Mouse (Mus musculus) liver, embryonic 14.5 days (tissue): ENCODE measurements around the gene Ralgapa2. TPM values are rescaled to one million over a fixed set of nuclear protein-coding genes. Genes with fewer than 3 reads are reported as not detected.

Source experiments
- ATAC-seq: fragments of 200-750 bp; cut with Nextera tagmentation; 2 replicates; pipeline ENCODE4 v1.8.0; 2017; ENCODE audit warnings: moderate number of reproducible peaks, mild to moderate bottlenecking, moderate library complexity; ENCODE audit not compliant: insufficient read depth
- DNase-seq, 3 experiments: peaks; one replicate each; pipeline ENCODE4 v3.0.0-alpha.2; 2012 to 2013; ENCODE audit warnings: low read depth in 3 of 3, low spot score in 3 of 3
- H3K27ac ChIP-seq: fragments of 300-500 bp; sonication (generic); 2 replicates; pipeline ENCODE4 v1.5.1; 2014; ENCODE audit warnings: moderate library complexity, mild to moderate bottlenecking, control low read depth, inconsistent platforms
- H3K27me3 ChIP-seq: fragments of 300-500 bp; sonication (generic); 2 replicates; pipeline ENCODE4 v1.6.1; 2014; ENCODE audit warnings: mild to moderate bottlenecking, low read length, moderate library complexity; ENCODE audit not compliant: control insufficient read depth, insufficient read depth
- H3K36me3 ChIP-seq: fragments of 300-500 bp; sonication (generic); replicated peaks from 2 replicates; pipeline ENCODE4 v1.6.1; 2014; ENCODE audit warnings: low read depth; ENCODE audit not compliant: control insufficient read depth, insufficient read depth
- H3K4me1 ChIP-seq, 2 experiments: fragments of 200-500 bp in 1 of 2; fragments of 300-500 bp in 1 of 2; sonication (generic) in 1 of 2; replicated peaks; 2 replicates each; pipeline ENCODE4 v1.6.1; 2012 to 2014; ENCODE audit warnings: antibody characterized with exemption in 1 of 2, inconsistent platforms in 1 of 2, low read length in 1 of 2; ENCODE audit not compliant: control insufficient read depth in 2 of 2, insufficient read depth in 2 of 2
- H3K4me2 ChIP-seq: fragments of 300-500 bp; sonication (generic); 2 replicates; pipeline ENCODE4 v1.6.1; 2014; ENCODE audit warnings: low read depth, mild to moderate bottlenecking, control low read depth, moderate library complexity
- H3K4me3 ChIP-seq, 2 experiments: fragments of 200-500 bp in 1 of 2; fragments of 300-500 bp in 1 of 2; sonication (generic) in 1 of 2; 2 replicates each; pipeline ENCODE4 v1.5.1; 2012 to 2014; ENCODE audit warnings: low read depth in 2 of 2, low read length in 2 of 2, mild to moderate bottlenecking in 2 of 2, control low read depth in 1 of 2, inconsistent platforms in 1 of 2, moderate library complexity in 1 of 2; ENCODE audit not compliant: insufficient read depth in 1 of 2
- H3K9ac ChIP-seq: fragments of 300-500 bp; sonication (generic); replicated peaks from 2 replicates; pipeline ENCODE4 v1.6.1; 2014; ENCODE audit warnings: mild to moderate bottlenecking, control low read depth, moderate library complexity
- H3K9me3 ChIP-seq: fragments of 300-500 bp; sonication (generic); 2 replicates; pipeline ENCODE4 v1.6.1; 2016; ENCODE audit warnings: low read length, mixed read lengths; ENCODE audit not compliant: control insufficient read depth
- CTCF ChIP-seq: IDR thresholded peaks from 2 replicates; pipeline ENCODE4 v1.5.1; 2016; ENCODE audit warnings: antibody characterized with exemption, low read depth, control low read depth
- EP300 ChIP-seq: IDR thresholded peaks from 2 replicates; pipeline ENCODE4 v1.6.1; 2016; ENCODE audit warnings: antibody characterized with exemption, low read depth
- WGBS: fragments of 180-500 bp; shearing (Covaris S2); extraction: QIAGEN DNeasy Blood & Tissue Kit; methylation state at CpG from one replicate; pipeline ENCODE4 v1.1.7; 2014; ENCODE audit not compliant: insufficient replicate concordance; 5-methylcytosine and 5-hydroxymethylcytosine counted together
- polyA plus RNA-seq, 2 experiments: library from polyadenylated mRNA; depleted of rRNA in 1 of 2; stranded (reverse) in 1 of 2; unstranded in 1 of 2; fragments of >200 nt; fragmentation: Nextera tagmentation in 1 of 2; extraction: Ambion mirVana in 1 of 2; gene quantifications; 2 replicates each; pipeline versions ENCODE4 v1.2.1 to v1.2.3; 2012 to 2014

The Ralgapa2 gene
- polyA plus RNA-seq, 2 experiments: 2.1 to 3.6 TPM

DNA sequence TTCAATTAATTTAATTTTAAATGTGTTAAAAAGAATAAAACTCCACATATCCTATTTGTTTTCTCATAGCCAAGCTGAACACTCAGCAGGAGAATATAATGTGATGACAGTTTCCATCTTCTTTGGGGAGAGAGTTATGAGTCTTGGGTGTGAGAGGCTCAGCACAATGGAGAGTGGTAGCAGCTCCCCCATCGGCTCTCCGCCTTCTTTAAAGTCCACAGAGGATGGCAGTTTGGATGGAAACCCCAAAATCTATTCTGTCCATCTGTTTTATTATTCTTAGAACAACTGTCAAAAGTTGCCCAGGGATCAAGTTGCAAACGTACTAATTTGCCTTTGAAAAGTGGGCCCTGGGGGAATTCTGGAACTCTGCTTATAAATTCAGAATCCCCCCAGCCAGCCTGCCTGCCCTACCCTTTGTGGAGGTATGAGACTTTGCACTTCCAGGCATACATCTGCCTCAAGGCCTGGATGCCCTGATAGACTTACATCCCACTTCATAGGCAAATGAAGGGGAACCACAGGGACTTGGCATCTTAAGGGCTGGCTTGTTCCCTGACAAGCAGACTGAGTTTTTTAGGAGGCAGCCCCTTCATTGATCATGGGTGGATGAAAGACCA lies 212.2 kb downstream of the Ralgapa2 start:
- H3K36me3 ChIP-seq: no peaks in the 10 kb centered on the region
- no peak overlapping the region for H3K4me2 ChIP-seq
- H3K4me1 ChIP-seq: no peaks in the 10 kb centered on the region
- no peak for ATAC-seq
- 67% methylated on average over 3 of the region's 3 CpGs for WGBS
- H3K27me3 ChIP-seq: no peaks in the 10 kb centered on the region
- TF ChIP-seq CTCF (no peak), EP300 (no peak)
- no peak overlapping the region for H3K27ac ChIP-seq
- DNase-seq: no peak
- no peak overlapping the region for H3K4me3 ChIP-seq
- H3K9ac ChIP-seq: no peak overlapping the region
- H3K9me3 ChIP-seq: no peaks in the 10 kb centered on the region

DNA sequence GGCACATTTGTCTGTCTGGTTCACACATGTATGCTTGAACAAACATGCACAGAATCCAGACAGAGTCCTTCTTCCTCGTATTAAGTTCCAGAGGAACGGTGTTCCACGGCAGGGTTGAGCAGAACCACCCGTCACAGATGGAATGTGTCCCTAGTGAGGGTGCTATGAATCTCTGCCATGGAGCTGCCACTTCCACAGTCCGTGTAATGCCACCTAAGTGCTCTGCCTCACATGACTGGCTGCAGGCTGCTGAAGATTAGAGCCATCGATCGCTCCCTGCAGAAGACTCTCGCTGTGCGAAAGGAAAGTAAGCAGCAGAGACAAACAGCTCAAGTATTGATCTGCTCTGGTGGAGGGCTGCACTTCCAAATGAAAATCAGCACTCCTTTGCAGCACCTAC lies 218.6 kb downstream of the Ralgapa2 start:
- Histone ChIP-seq H3K36me3 (no peaks in the 10 kb centered on the region), H3K27ac (no peak overlapping the region), H3K27me3 (no peaks in the 10 kb centered on the region), H3K4me1 (no peaks in the 10 kb centered on the region), H3K4me3 (no peak overlapping the region), H3K9ac (no peak overlapping the region), H3K4me2 (no peak overlapping the region), H3K9me3 (no peaks in the 10 kb centered on the region)
- TF ChIP-seq CTCF (no peak), EP300 (no peak)
- 75% methylated on average over 9 of the region's 9 CpGs for WGBS
- ATAC-seq (no peak), DNase-seq (no peak)

DNA sequence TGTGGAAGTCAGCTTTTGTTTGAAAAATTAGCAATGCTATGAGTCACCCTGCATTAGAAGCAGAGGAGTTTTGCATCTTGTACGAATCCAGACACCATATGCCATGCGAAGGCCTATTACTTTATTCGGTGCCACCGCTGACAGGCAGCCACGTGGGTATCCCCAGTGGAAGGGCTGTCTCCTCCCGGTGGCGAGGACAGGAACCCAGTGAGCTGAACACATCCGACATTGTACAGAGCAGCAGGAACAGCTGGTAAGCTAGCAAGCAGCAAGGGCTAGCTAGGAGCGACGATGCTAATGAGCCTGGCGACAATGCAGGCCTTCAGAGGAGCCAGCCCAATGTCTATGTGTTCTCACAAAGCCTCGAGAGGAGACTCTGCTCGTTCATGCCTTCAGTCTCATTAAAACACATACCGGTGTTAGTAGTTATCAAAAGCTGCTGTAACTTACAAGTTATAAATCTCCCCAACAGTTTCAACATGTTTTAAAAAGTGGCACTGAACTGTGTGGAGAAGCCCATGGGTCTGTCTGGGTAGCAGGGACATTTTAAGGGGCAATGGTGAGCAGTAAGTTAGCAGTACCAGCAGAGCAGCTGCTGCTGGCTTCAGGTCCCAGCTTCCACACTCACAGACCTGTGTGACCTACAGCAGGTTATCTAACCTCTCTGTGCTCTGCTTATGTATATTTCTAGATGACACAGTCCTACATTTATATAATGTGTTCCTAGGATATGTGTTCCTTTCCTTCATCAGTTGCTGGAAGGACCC lies 221.1 kb downstream of the Ralgapa2 start:
- no peak overlapping the region for H3K27ac ChIP-seq
- no peak overlapping the region for H3K4me2 ChIP-seq
- no peaks in the 10 kb centered on the region for H3K27me3 ChIP-seq
- WGBS: 65% methylated on average over 14 of the region's 14 CpGs
- no peak for DNase-seq
- H3K4me3 ChIP-seq: no peak overlapping the region
- TF ChIP-seq CTCF (no peak), EP300 (no peak)
- H3K4me1 ChIP-seq: no peaks in the 10 kb centered on the region
- no peaks in the 10 kb centered on the region for H3K9me3 ChIP-seq
- no peak for ATAC-seq
- no peaks in the 10 kb centered on the region for H3K36me3 ChIP-seq
- no peak overlapping the region for H3K9ac ChIP-seq

DNA sequence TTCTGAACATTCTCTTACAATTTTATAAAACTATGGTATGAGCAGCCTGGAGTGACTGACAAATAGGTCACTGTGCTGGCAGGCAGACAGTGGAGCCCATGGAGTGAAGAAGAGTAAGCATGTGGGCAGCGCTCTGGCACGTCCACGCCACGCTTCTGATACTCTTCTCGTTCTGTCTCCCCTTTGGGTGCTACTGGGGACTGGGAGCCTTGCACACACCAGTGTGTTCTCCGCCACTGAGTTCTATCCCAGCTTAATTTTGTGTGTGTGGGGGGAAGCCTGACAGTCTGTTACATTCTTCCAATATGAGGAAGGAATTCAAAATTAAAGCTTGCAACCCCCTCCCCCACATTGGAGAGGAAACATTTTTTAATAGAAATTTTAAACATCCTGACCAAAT lies 221.8 kb downstream of the Ralgapa2 start:
- Histone ChIP-seq H3K36me3 (no peaks in the 10 kb centered on the region), H3K9me3 (no peaks in the 10 kb centered on the region), H3K4me1 (no peaks in the 10 kb centered on the region), H3K27me3 (no peaks in the 10 kb centered on the region), H3K4me2 (no peak overlapping the region), H3K27ac (no peak overlapping the region), H3K4me3 (no peak overlapping the region), H3K9ac (no peak overlapping the region)
- WGBS: 88% methylated on average over 6 of the region's 6 CpGs
- ATAC-seq (no peak), DNase-seq (no peak)
- TF ChIP-seq EP300: no peak

DNA sequence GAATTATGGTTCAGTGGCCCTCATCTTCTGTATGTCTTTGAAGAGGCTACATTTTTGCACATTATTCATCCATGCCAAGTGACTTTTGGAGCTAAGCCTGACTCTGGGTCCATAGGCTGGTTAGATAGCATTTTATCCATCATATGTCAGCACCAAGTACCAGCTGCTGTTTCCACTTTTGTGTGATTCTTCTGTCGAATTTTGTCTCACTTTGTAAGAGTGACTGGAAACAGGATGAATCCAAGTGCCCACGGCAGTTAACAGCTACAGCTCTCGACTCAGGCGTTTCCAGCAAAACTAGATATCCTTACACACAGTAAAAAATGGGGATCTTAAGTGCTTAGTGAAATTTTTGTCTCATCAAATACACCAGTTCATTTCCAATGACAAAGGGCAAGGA lies 222.8 kb downstream of the Ralgapa2 start:
- Histone ChIP-seq H3K4me2 (no peak overlapping the region), H3K9ac (no peak overlapping the region), H3K9me3 (no peaks in the 10 kb centered on the region), H3K4me3 (no peak overlapping the region), H3K27ac (no peak overlapping the region), H3K36me3 (no peaks in the 10 kb centered on the region), H3K4me1 (no peaks in the 10 kb centered on the region), H3K27me3 (no peaks in the 10 kb centered on the region)
- ATAC-seq (no peak), DNase-seq (no peak)
- 63% methylated on average over 4 of the region's 4 CpGs for WGBS
- no peak for TF ChIP-seq EP300
